Mouse (Mus musculus): ENCODE measurements around the gene Kcnk18. TPM values are rescaled to one million over a fixed set of nuclear protein-coding genes. Genes with fewer than 3 reads are reported as not detected.

Kcnk18 gene
- polyA plus RNA-seq, 1 experiment from 2014 or later: not detected

GRCm38 (mm10) chr19:59264838-59265532 lies 46.0 kb downstream of the Kcnk18 start:
- no peak overlapping the region for H3K4me2 ChIP-seq

DNA sequence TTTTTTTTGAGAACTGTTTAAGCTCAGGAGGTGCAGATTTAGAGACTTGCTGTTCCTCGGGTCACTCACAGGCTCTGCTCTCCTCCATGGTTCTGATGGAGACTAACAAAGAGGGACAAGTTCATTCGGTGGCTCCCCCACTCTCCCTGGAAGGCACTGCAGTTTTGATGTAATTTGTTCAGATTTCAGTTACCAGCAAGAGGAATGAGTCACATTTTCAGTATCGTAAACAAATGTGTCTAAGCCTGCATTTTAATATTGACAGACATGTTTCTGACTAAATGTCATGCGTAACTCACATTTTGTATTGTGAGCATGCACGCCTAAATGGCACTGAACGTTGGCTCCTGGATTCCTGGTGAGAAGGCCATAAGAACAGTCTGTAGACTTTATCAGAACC lies 46.9 kb downstream of the Kcnk18 start:
- ATAC-seq (ENCODE audit: low FRiP score): no peak
- WGBS: 55% methylated on average over 6 of the region's 6 CpGs
- no peak overlapping the region for H3K4me2 ChIP-seq

More at GRCm38 (mm10) chr19:59264838-59265532, 46.0 kb downstream of the Kcnk18 start:
- H3K27ac ChIP-seq: no peak overlapping the region
- peaks cover 43% of the 10 kb centered on the region for H3K4me1 ChIP-seq (replicated peaks)
- H3K4me3 ChIP-seq: no peak overlapping the region
- ATAC-seq (ENCODE audit: low FRiP score): no peak
- no peak overlapping the region for H3K9ac ChIP-seq
- 55% methylated on average over 9 of the region's 9 CpGs for WGBS
- H3K27me3 ChIP-seq: peaks cover 33% of the 10 kb centered on the region
- H3K9me3 ChIP-seq: no peaks in the 10 kb centered on the region
- no peaks in the 10 kb centered on the region for H3K36me3 ChIP-seq

GRCm38 (mm10) chr19:59267417-59267963 lies 48.5 kb downstream of the Kcnk18 start:
- Histone ChIP-seq H3K27me3 (peaks cover 11% of the 10 kb centered on the region), H3K27ac (0 out of 2 replicates have a peak overlapping the region, but pooled peaks have one; percentile 35), H3K4me3 (no peak overlapping the region), H3K9me3 (no peaks in the 10 kb centered on the region), H3K9ac (0 out of 2 replicates have a peak overlapping the region, but pooled peaks have one; percentile 15), H3K4me1 (replicated peaks) (peaks cover 27% of the 10 kb centered on the region), H3K4me2 (no peak overlapping the region), H3K36me3 (no peaks in the 10 kb centered on the region)
- WGBS: 9% methylated on average over 5 of the region's 5 CpGs
- no peak for ATAC-seq (ENCODE audit: low FRiP score)

More for the DNA sequence above, 46.9 kb downstream of the Kcnk18 start:
- H3K4me3 ChIP-seq: no peak overlapping the region
- no peak overlapping the region for H3K27ac ChIP-seq
- no peaks in the 10 kb centered on the region for H3K9me3 ChIP-seq
- peaks cover 35% of the 10 kb centered on the region for H3K4me1 ChIP-seq (replicated peaks)
- no peak overlapping the region for H3K9ac ChIP-seq
- no peaks in the 10 kb centered on the region for H3K36me3 ChIP-seq
- H3K27me3 ChIP-seq: peaks cover 26% of the 10 kb centered on the region

GRCm38 (mm10) chr19:59273190-59273589 lies 54.2 kb downstream of the Kcnk18 start:
- Histone ChIP-seq H3K36me3 (no peaks in the 10 kb centered on the region), H3K4me1 (replicated peaks) (peaks cover 17% of the 10 kb centered on the region; the same call in 1 of the 2 replicates), H3K9me3 (no peaks in the 10 kb centered on the region), H3K4me2 (no peak overlapping the region), H3K27me3 (no peaks in the 10 kb centered on the region), H3K9ac (no peak overlapping the region), H3K4me3 (no peak overlapping the region), H3K27ac (no peak overlapping the region)
- 86% methylated on average over 7 of the region's 7 CpGs for WGBS
- ATAC-seq (ENCODE audit: low FRiP score): no peak

DNA sequence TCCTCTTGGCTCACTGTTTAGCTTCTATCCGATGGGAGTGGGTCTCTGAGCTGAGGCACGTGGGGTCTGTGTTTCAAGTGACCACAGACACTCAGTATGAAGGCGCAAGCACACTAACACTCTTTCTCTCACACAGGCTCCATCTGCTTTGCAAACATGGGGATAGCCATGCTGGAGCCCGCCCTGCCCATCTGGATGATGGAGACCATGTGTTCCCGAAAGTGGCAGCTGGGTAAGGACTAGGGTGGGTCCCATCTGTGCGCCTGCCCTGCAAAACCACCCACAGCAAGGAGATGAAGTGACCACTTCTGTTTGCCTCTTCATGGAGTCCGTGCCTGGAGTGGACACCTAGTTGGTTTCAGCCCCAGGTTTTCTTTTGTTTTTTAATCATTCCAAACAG lies 57.3 kb downstream of the Kcnk18 start:
- H3K4me1 ChIP-seq (replicated peaks): peaks cover 13% of the 10 kb centered on the region; the same call in 1 of the 2 replicates
- WGBS: 74% methylated on average over 7 of the region's 7 CpGs

GRCm38 (mm10) chr19:59280841-59281240 lies 61.8 kb downstream of the Kcnk18 start:
- Histone ChIP-seq H3K9me3 (no peaks in the 10 kb centered on the region), H3K36me3 (peaks cover 5% of the 10 kb centered on the region; the same call in 1 of the 2 replicates), H3K27me3 (no peaks in the 10 kb centered on the region), H3K27ac (no peak overlapping the region), H3K4me1 (replicated peaks) (peaks cover 13% of the 10 kb centered on the region; the same call in 1 of the 2 replicates), H3K4me3 (no peak overlapping the region), H3K9ac (no peak overlapping the region), H3K4me2 (no peak overlapping the region)
- no peak for ATAC-seq (ENCODE audit: low FRiP score)

More for the DNA sequence above, 57.3 kb downstream of the Kcnk18 start:
- H3K27me3 ChIP-seq: no peaks in the 10 kb centered on the region
- H3K9ac ChIP-seq: no peak overlapping the region
- no peak overlapping the region for H3K4me2 ChIP-seq
- H3K9me3 ChIP-seq: no peaks in the 10 kb centered on the region
- ATAC-seq (ENCODE audit: low FRiP score): 0 out of 2 replicates have a peak, but pooled peaks have one; percentile 24
- H3K36me3 ChIP-seq: peaks cover 5% of the 10 kb centered on the region; the same call in 1 of the 2 replicates
- no peak overlapping the region for H3K27ac ChIP-seq
- H3K4me3 ChIP-seq: no peak overlapping the region

DNA sequence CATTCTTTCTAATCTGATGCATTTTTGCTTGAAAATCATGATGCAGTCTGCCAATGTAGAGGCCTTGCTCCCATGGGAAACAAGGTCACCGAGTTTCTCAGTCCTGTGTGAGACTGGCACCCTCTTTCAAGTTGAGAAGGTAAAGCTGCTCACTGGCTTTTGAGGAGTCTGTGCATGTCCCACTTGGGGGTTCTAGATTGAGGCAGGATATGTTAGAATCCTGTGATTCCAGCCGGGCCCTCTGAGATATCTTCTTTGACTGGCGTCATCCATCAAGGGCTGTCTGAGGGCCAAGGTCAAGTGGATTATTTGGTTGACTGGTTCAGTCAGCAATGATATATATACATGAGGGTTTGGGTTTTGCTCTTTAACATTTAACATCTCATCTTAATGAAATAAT lies 63.0 kb downstream of the Kcnk18 start:
- H3K9ac ChIP-seq: no peak overlapping the region
- no peak overlapping the region for H3K4me2 ChIP-seq
- no peak for ATAC-seq (ENCODE audit: low FRiP score)
- H3K9me3 ChIP-seq: no peaks in the 10 kb centered on the region
- no peak overlapping the region for H3K27ac ChIP-seq
- no peak overlapping the region for H3K4me3 ChIP-seq
- WGBS: 86% methylated on average over 3 of the region's 3 CpGs
- H3K4me1 ChIP-seq (replicated peaks): peaks cover 1% of the 10 kb centered on the region; the same call in 1 of the 2 replicates
- H3K36me3 ChIP-seq: peaks cover 5% of the 10 kb centered on the region
- H3K27me3 ChIP-seq: no peaks in the 10 kb centered on the region

Other genes with a start within 250 kb of the Kcnk18 start
- 29.6 and 29.8 TPM in 2 replicates for gene Shtn1, start 143.1 kb upstream of the Kcnk18 start, polyA plus RNA-seq (2015; fragmentation: Nextera tagmentation; extraction: Ambion mirVana)
- not detected in 2 replicates for gene Vax1, start 49.2 kb upstream of the Kcnk18 start, polyA plus RNA-seq (2015; fragmentation: Nextera tagmentation; extraction: Ambion mirVana)
- gene Slc18a2, start 41.7 kb downstream of the Kcnk18 start, polyA plus RNA-seq (2015; fragmentation: Nextera tagmentation; extraction: Ambion mirVana): 15.1 and 16.3 TPM in 2 replicates
- 5.4 and 8.9 TPM in 2 replicates for gene Rps12-ps3, start 103.1 kb downstream of the Kcnk18 start, polyA plus RNA-seq (2015; fragmentation: Nextera tagmentation; extraction: Ambion mirVana)
- 9.1 and 10.4 TPM in 2 replicates for gene Pdzd8, start 126.6 kb downstream of the Kcnk18 start, polyA plus RNA-seq (2015; fragmentation: Nextera tagmentation; extraction: Ambion mirVana)
- gene Emx2, start 239.2 kb downstream of the Kcnk18 start, polyA plus RNA-seq (2015; fragmentation: Nextera tagmentation; extraction: Ambion mirVana): 0.74 and 1.1 TPM in 2 replicates

Measured in hindbrain, embryonic 13.5 days (tissue).